Mouse (Mus musculus): ENCODE measurements around the gene Hrh2. TPM values are rescaled to one million over a fixed set of nuclear protein-coding genes. Genes with fewer than 3 reads are reported as not detected.

Hrh2 gene
- polyA plus RNA-seq, 1 experiment from 2014 or later, result 0.31 TPM

DNA sequence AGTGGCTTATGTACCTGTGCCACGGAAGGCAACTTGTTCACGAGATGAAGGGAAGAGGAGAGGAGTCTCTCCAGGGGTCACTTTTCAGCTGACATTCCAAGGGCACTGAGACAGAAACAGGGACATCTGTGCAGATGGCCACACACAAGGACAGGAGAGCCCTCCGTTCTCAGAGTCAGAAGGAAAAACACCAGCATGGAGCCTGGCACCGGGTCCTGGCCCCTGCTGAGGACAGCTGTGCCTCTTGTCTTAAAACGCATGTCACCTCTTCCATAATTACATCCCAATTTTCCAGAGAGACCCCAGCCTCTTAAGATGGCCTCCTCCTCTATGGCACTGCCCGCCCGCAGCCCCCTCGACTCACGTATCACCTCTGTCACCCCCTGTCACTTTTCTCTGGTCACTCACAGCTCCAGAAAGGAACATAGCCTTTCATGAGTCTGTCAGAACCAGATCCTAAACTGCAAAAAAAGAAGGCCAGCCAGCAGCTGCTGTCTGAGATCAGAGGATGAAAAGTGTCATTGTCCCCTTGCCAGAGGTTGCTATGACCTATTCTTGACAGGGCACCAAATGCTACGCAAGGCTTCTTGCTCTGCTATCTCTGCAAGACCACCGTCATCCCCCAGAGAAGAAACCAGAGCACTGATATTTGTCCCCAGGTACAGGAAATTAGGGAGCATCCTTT, 59.8 kb downstream of the Hrh2 start:
- ATAC-seq (ENCODE audit: low read depth) (no peak), DNase-seq (ENCODE audit: low spot score) (no peak)

GRCm38 (mm10) chr13:54257580-54258223, 65.8 kb downstream of the Hrh2 start:
- Histone ChIP-seq H3K4me3 (ENCODE audit: low read depth, low read length) (no peak overlapping the region), H3K4me1 (ENCODE audit: control insufficient read depth, insufficient read depth, low read length) (no peaks in the 10 kb centered on the region), H3K9ac (ENCODE audit: low read depth, low read length) (no peak overlapping the region), H3K27me3 (replicated peaks; ENCODE audit: control insufficient read depth, insufficient read depth, low read length) (no peaks in the 10 kb centered on the region), H3K27ac (replicated peaks; ENCODE audit: low read depth, low read length) (no peak overlapping the region), H3K4me2 (ENCODE audit: low read depth, low read length) (no peak overlapping the region), H3K9me3 (ENCODE audit: control insufficient read depth, low read length) (no peaks in the 10 kb centered on the region), H3K36me3 (ENCODE audit: control insufficient read depth, insufficient read depth, low read length) (no peaks in the 10 kb centered on the region)
- 30% methylated on average over 10 of the region's 10 CpGs for WGBS
- ATAC-seq (ENCODE audit: low read depth) (no peak), DNase-seq (ENCODE audit: low spot score) (no peak)

More for the DNA sequence above, 59.8 kb downstream of the Hrh2 start:
- no peak overlapping the region for H3K4me3 ChIP-seq (ENCODE audit: low read depth, low read length)
- H3K4me1 ChIP-seq (ENCODE audit: control insufficient read depth, insufficient read depth, low read length), result peaks cover 14% of the 10 kb centered on the region
- H3K9me3 ChIP-seq (ENCODE audit: control insufficient read depth, low read length), result no peaks in the 10 kb centered on the region
- H3K4me2 ChIP-seq (ENCODE audit: low read depth, low read length), result no peak overlapping the region
- no peaks in the 10 kb centered on the region for H3K27me3 ChIP-seq (replicated peaks; ENCODE audit: control insufficient read depth, insufficient read depth, low read length)
- WGBS, result 75% methylated on average over 11 of the region's 11 CpGs
- H3K27ac ChIP-seq (replicated peaks; ENCODE audit: low read depth, low read length), result no peak overlapping the region
- no peaks in the 10 kb centered on the region for H3K36me3 ChIP-seq (ENCODE audit: control insufficient read depth, insufficient read depth, low read length)
- no peak overlapping the region for H3K9ac ChIP-seq (ENCODE audit: low read depth, low read length)

GRCm38 (mm10) chr13:54258231-54258743, 66.4 kb downstream of the Hrh2 start:
- no peak for DNase-seq (ENCODE audit: low spot score)
- no peak overlapping the region for H3K4me2 ChIP-seq (ENCODE audit: low read depth, low read length)
- ATAC-seq (ENCODE audit: low read depth), result no peak
- H3K9me3 ChIP-seq (ENCODE audit: control insufficient read depth, low read length), result no peaks in the 10 kb centered on the region
- H3K4me3 ChIP-seq (ENCODE audit: low read depth, low read length), result no peak overlapping the region
- H3K4me1 ChIP-seq (ENCODE audit: control insufficient read depth, insufficient read depth, low read length), result no peaks in the 10 kb centered on the region
- no peak overlapping the region for H3K27ac ChIP-seq (replicated peaks; ENCODE audit: low read depth, low read length)
- no peaks in the 10 kb centered on the region for H3K36me3 ChIP-seq (ENCODE audit: control insufficient read depth, insufficient read depth, low read length)
- WGBS, result 39% methylated on average over 8 of the region's 8 CpGs
- no peak overlapping the region for H3K9ac ChIP-seq (ENCODE audit: low read depth, low read length)
- no peaks in the 10 kb centered on the region for H3K27me3 ChIP-seq (replicated peaks; ENCODE audit: control insufficient read depth, insufficient read depth, low read length)

GRCm38 (mm10) chr13:54260318-54260717, 68.4 kb downstream of the Hrh2 start:
- Histone ChIP-seq H3K27me3 (replicated peaks; ENCODE audit: control insufficient read depth, insufficient read depth, low read length) (no peaks in the 10 kb centered on the region), H3K4me1 (ENCODE audit: control insufficient read depth, insufficient read depth, low read length) (0 out of 2 replicates have a peak, but pooled peaks cover 3% of the 10 kb centered on the region), H3K36me3 (ENCODE audit: control insufficient read depth, insufficient read depth, low read length) (no peaks in the 10 kb centered on the region), H3K9me3 (ENCODE audit: control insufficient read depth, low read length) (no peaks in the 10 kb centered on the region), H3K27ac (replicated peaks; ENCODE audit: low read depth, low read length) (no peak overlapping the region), H3K9ac (ENCODE audit: low read depth, low read length) (no peak overlapping the region), H3K4me2 (ENCODE audit: low read depth, low read length) (no peak overlapping the region), H3K4me3 (ENCODE audit: low read depth, low read length) (no peak overlapping the region)
- DNase-seq (ENCODE audit: low spot score) (peak; percentile 48), ATAC-seq (ENCODE audit: low read depth) (no peak)
- 25% methylated on average over 8 of the region's 8 CpGs for WGBS

DNA sequence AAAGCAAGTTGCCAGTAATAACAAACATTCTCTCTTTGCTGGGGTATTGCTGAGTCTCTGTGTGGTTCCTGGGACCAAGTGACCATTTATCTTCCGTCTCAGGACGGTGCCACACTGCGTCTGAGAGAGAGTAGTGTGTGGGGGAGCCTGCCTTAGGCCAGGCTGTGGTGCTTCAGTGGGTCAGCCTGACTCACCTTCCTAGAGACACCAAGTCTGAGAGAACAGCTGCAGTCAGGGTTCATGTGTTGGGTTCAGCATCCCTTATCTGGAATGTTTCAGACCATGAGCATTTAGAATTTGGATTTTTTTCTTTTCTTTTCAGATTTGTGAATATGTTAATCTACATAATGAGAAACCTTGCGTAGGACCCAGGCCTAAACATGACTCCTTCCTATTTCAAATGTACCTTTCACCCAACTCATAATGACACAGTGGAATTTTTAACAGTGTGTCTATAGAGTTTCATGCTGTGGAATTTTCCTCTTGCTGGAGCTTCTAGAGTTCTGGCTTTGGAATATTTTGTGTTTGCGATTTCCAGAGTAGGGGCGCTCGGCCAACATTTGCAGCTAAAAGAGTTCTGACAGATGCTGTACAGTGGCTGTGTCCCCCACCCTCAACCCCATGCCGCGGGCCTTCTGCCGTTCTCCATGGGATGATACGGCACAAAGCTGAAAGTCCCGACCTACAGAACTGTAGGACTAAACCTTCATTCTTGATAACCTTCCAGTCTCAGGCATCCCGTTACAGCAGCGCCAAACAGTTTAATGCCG, 71.0 kb downstream of the Hrh2 start:
- H3K9me3 ChIP-seq (ENCODE audit: control insufficient read depth, low read length), result no peaks in the 10 kb centered on the region
- no peak overlapping the region for H3K4me3 ChIP-seq (ENCODE audit: low read depth, low read length)
- H3K4me1 ChIP-seq (ENCODE audit: control insufficient read depth, insufficient read depth, low read length), result 0 out of 2 replicates have a peak, but pooled peaks cover 3% of the 10 kb centered on the region
- H3K27me3 ChIP-seq (replicated peaks; ENCODE audit: control insufficient read depth, insufficient read depth, low read length), result no peaks in the 10 kb centered on the region
- H3K9ac ChIP-seq (ENCODE audit: low read depth, low read length), result no peak overlapping the region
- WGBS, result 92% methylated on average over 15 of the region's 15 CpGs
- H3K27ac ChIP-seq (replicated peaks; ENCODE audit: low read depth, low read length), result no peak overlapping the region
- ATAC-seq (ENCODE audit: low read depth) (no peak), DNase-seq (ENCODE audit: low spot score) (no peak)
- H3K4me2 ChIP-seq (ENCODE audit: low read depth, low read length), result no peak overlapping the region
- no peaks in the 10 kb centered on the region for H3K36me3 ChIP-seq (ENCODE audit: control insufficient read depth, insufficient read depth, low read length)

- DNase-seq (ENCODE audit: low spot score) (no peak), ATAC-seq (ENCODE audit: low read depth) (no peak)
- Histone ChIP-seq H3K4me2 (ENCODE audit: low read depth, low read length) (no peak overlapping the region), H3K9me3 (ENCODE audit: control insufficient read depth, low read length) (no peaks in the 10 kb centered on the region), H3K9ac (ENCODE audit: low read depth, low read length) (no peak overlapping the region), H3K27ac (replicated peaks; ENCODE audit: low read depth, low read length) (no peak overlapping the region), H3K4me3 (ENCODE audit: low read depth, low read length) (no peak overlapping the region), H3K4me1 (ENCODE audit: control insufficient read depth, insufficient read depth, low read length) (0 out of 2 replicates have a peak, but pooled peaks cover 3% of the 10 kb centered on the region), H3K27me3 (replicated peaks; ENCODE audit: control insufficient read depth, insufficient read depth, low read length) (no peaks in the 10 kb centered on the region), H3K36me3 (ENCODE audit: control insufficient read depth, insufficient read depth, low read length) (no peaks in the 10 kb centered on the region)
- WGBS, result 61% methylated on average over 6 of the region's 6 CpGs
Measured at GRCm38 (mm10) chr13:54263641-54264040, 71.7 kb downstream of the Hrh2 start.

- H3K4me1 ChIP-seq (ENCODE audit: control insufficient read depth, insufficient read depth, low read length), result 0 out of 2 replicates have a peak, but pooled peaks cover 3% of the 10 kb centered on the region
- 25% methylated on average over 9 of the region's 9 CpGs for WGBS
- ATAC-seq (ENCODE audit: low read depth) (peak; percentile 68; the same call in 1 of the 2 replicates), DNase-seq (ENCODE audit: low spot score) (peak; percentile 25)
- H3K27me3 ChIP-seq (replicated peaks; ENCODE audit: control insufficient read depth, insufficient read depth, low read length), result no peaks in the 10 kb centered on the region
- H3K4me2 ChIP-seq (ENCODE audit: low read depth, low read length), result no peak overlapping the region
- no peaks in the 10 kb centered on the region for H3K9me3 ChIP-seq (ENCODE audit: control insufficient read depth, low read length)
- H3K27ac ChIP-seq (replicated peaks; ENCODE audit: low read depth, low read length), result no peak overlapping the region
- no peak overlapping the region for H3K9ac ChIP-seq (ENCODE audit: low read depth, low read length)
- H3K36me3 ChIP-seq (ENCODE audit: control insufficient read depth, insufficient read depth, low read length), result no peaks in the 10 kb centered on the region
- H3K4me3 ChIP-seq (ENCODE audit: low read depth, low read length), result no peak overlapping the region
Measured at GRCm38 (mm10) chr13:54266472-54266871, 74.5 kb downstream of the Hrh2 start.

DNA sequence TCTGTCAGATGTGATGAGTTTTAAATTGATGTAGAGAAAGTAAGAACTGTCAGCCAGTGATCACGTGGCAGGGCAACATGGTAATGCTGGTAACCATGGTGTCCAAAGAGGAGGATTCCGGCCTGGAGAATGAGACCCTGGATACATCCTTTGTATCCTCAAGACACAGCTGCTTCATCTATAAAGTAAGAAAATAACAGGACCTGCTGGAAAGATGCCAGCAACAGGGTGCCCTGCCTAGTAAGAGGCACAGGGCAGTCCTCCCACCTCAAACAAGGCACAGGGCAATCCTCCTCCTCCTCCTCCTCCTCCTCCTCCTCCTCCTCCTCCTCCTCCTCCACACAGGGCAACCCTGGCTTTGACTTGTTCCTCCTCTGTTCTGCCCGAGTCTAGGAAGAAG, 77.2 kb downstream of the Hrh2 start:
- ATAC-seq (ENCODE audit: low read depth) (no peak), DNase-seq (ENCODE audit: low spot score) (no peak)
- H3K4me2 ChIP-seq (ENCODE audit: low read depth, low read length), result no peak overlapping the region
- no peaks in the 10 kb centered on the region for H3K9me3 ChIP-seq (ENCODE audit: control insufficient read depth, low read length)
- no peaks in the 10 kb centered on the region for H3K36me3 ChIP-seq (ENCODE audit: control insufficient read depth, insufficient read depth, low read length)
- no peak overlapping the region for H3K4me3 ChIP-seq (ENCODE audit: low read depth, low read length)
- no peak overlapping the region for H3K27ac ChIP-seq (replicated peaks; ENCODE audit: low read depth, low read length)
- H3K27me3 ChIP-seq (replicated peaks; ENCODE audit: control insufficient read depth, insufficient read depth, low read length), result no peaks in the 10 kb centered on the region
- 0 out of 2 replicates have a peak, but pooled peaks cover 2% of the 10 kb centered on the region for H3K4me1 ChIP-seq (ENCODE audit: control insufficient read depth, insufficient read depth, low read length)
- 80% methylated on average over 3 of the region's 3 CpGs for WGBS
- no peak overlapping the region for H3K9ac ChIP-seq (ENCODE audit: low read depth, low read length)
